Mouse (Mus musculus) myocyte (in vitro differentiated cells): Measurements from ENCODE around the gene Tmem189. TPM values are rescaled to one million over a fixed set of nuclear protein-coding genes. Genes with fewer than 3 reads are reported as not detected.

Experiments used
- H3K27me3 ChIP-seq: one replicate; pipeline ENCODE4 v1.6.1; 2011; ENCODE audit not compliant: control insufficient read depth, insufficient read depth, insufficient read length
- H3K36me3 ChIP-seq: one replicate; pipeline ENCODE4 v1.6.1; 2011; ENCODE audit not compliant: control insufficient read depth, insufficient read depth
- H3K4me2 ChIP-seq: one replicate; pipeline ENCODE4 v1.6.1; 2011; ENCODE audit warnings: low read depth, control low read depth
- H3K4me3 ChIP-seq: one replicate; pipeline ENCODE4 v1.5.1; 2011; ENCODE audit warnings: mild to moderate bottlenecking, control low read depth, moderate library complexity
- H3K79me2 ChIP-seq: one replicate; pipeline ENCODE4 v1.6.1; 2011; ENCODE audit not compliant: control insufficient read depth, insufficient read depth
- H3ac ChIP-seq: one replicate; pipeline ENCODE4 v1.6.1; 2011; ENCODE audit not compliant: control insufficient read depth, insufficient read length
- CEBPB ChIP-seq: IDR thresholded peaks from 2 replicates; pipeline ENCODE4 v1.6.1; 2011; ENCODE audit warnings: mild to moderate bottlenecking, moderate library complexity; ENCODE audit not compliant: poor library complexity, insufficient read depth, severe bottlenecking
- E2F4 ChIP-seq: IDR thresholded peaks from one replicate; pipeline ENCODE4 v1.6.1; 2011; ENCODE audit warnings: mild to moderate bottlenecking, control low read depth, moderate library complexity; ENCODE audit not compliant: insufficient read depth
- MAX ChIP-seq: IDR thresholded peaks from one replicate; pipeline ENCODE4 v1.6.1; 2011; ENCODE audit warnings: low read depth, mild to moderate bottlenecking, control low read depth
- MYOD1 ChIP-seq, 3 experiments: IDR thresholded peaks; one replicate each; pipeline ENCODE4 v1.6.1; 2011; ENCODE audit warnings: control low read depth in 2 of 3, low read depth in 2 of 3, mild to moderate bottlenecking in 2 of 3, moderate library complexity in 1 of 3; ENCODE audit not compliant: insufficient read length in 2 of 3, control insufficient read depth in 1 of 3
- MYOG ChIP-seq, 3 experiments: IDR thresholded peaks; one replicate each; pipeline ENCODE4 v1.6.1; 2011; ENCODE audit warnings: control low read depth in 2 of 3, low read depth in 2 of 3, mild to moderate bottlenecking in 2 of 3; ENCODE audit not compliant: insufficient read length in 2 of 3, control insufficient read depth in 1 of 3, insufficient read depth in 1 of 3
- POLR2A ChIP-seq: IDR thresholded peaks from one replicate; pipeline ENCODE4 v1.6.1; 2011; ENCODE audit warnings: low read depth, mild to moderate bottlenecking, control low read depth, moderate library complexity; ENCODE audit not compliant: insufficient read length
- POLR2AphosphoS2 ChIP-seq: IDR thresholded peaks from one replicate; pipeline ENCODE4 v1.6.1; 2011; ENCODE audit warnings: low read depth, control low read depth; ENCODE audit not compliant: insufficient read length
- REST ChIP-seq: IDR thresholded peaks from one replicate; pipeline ENCODE4 v1.6.1; 2011; ENCODE audit warnings: mild to moderate bottlenecking, control low read depth, moderate library complexity; ENCODE audit not compliant: insufficient read depth, insufficient read length
- SRF ChIP-seq: IDR thresholded peaks from one replicate; pipeline ENCODE4 v1.6.1; 2011; ENCODE audit warnings: low read depth; ENCODE audit not compliant: control insufficient read depth, insufficient read length
- TCF12 ChIP-seq: IDR thresholded peaks from one replicate; pipeline ENCODE4 v1.6.1; 2011; ENCODE audit warnings: mild to moderate bottlenecking, control low read depth; ENCODE audit not compliant: poor library complexity, insufficient read depth, severe bottlenecking
- TCF3 ChIP-seq: IDR thresholded peaks from one replicate; pipeline ENCODE4 v1.6.1; 2011; ENCODE audit warnings: low read depth, control low read depth; ENCODE audit not compliant: insufficient read length
- USF1 ChIP-seq: IDR thresholded peaks from one replicate; pipeline ENCODE4 v1.6.1; 2011; ENCODE audit warnings: low read depth, mild to moderate bottlenecking, control low read depth, moderate library complexity
- polyA plus RNA-seq: library from polyadenylated mRNA; unstranded; fragments of >200 nt; fragmentation: generic; extraction: Trizol; gene quantifications from one replicate; pipeline ENCODE4 v1.2.1, GENCODE M21; 2012; ENCODE audit warnings: missing spikeins

The Tmem189 gene
- polyA plus RNA-seq, 1 experiment = 91.9 TPM

DNA sequence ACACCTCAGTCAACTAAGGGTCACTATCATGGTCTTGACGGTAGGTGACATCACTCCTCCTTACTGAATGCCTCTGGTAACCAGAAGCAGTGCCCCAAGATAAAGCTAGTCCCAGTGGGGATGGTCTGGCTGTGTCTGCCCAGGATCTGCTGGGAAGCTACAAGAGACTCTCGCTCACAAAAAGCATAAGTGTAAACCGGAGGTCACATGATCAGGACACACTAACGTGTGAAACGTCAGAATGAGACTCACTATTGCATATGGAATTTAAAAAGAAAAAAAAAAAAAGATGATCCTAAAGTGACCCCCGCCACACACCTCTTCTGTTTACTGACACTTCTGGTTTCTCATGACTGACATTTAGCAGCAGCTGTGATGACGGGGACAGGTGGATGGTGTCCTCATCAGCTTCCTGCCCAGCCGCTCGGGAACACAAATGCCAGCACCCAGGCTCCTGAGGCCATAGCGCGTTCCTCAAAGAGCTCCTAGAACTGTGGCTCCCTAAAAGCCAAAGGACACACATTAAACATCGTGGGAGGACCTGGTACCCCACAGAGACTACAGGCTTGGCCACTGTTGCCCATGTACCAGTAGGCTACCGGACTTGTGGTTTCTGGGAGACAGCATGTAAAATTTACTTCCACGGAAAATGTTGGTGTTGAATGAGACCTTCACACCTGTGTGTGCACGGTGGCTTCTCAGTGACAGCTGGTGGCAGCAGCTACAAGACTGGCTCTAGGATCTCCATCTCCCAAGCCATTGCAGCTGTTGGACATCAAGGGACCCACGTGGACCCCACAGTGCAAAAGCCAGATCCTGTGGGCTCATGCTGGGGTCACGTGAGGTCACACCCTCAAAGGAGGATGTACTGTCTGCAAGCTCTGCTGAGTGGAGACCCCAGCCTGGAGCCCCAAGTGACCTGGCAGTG is 83.5 kb downstream of the Tmem189 start:
- no peaks in the 10 kb centered on the region for H3K27me3 ChIP-seq
- H3K4me2 ChIP-seq = peak overlapping the region; percentile 15
- H3K36me3 ChIP-seq = peaks cover 9% of the 10 kb centered on the region
- no peak overlapping the region for H3K4me3 ChIP-seq
- TF ChIP-seq REST (no peak), MYOD1 (IDR thresholded peaks at IDR 0.05; ENCODE audit: control insufficient read depth in 1 of 3, insufficient read length in 2 of 3, low read depth in 2 of 3) (peak; percentile 68 to 96 (median 89)), MYOG (IDR thresholded peaks at IDR 0.05; ENCODE audit: control insufficient read depth in 1 of 3, insufficient read depth in 1 of 3, insufficient read length in 2 of 3, low read depth in 2 of 3) (peak; percentile 48 to 76 (median 52)), TCF3 (peak; percentile 66), USF1 (peak; percentile 23), MAX (no peak), POLR2AphosphoS2 (peak; percentile 52)
- no peak overlapping the region for H3ac ChIP-seq
- peaks cover under 1% of the 10 kb centered on the region for H3K79me2 ChIP-seq

DNA sequence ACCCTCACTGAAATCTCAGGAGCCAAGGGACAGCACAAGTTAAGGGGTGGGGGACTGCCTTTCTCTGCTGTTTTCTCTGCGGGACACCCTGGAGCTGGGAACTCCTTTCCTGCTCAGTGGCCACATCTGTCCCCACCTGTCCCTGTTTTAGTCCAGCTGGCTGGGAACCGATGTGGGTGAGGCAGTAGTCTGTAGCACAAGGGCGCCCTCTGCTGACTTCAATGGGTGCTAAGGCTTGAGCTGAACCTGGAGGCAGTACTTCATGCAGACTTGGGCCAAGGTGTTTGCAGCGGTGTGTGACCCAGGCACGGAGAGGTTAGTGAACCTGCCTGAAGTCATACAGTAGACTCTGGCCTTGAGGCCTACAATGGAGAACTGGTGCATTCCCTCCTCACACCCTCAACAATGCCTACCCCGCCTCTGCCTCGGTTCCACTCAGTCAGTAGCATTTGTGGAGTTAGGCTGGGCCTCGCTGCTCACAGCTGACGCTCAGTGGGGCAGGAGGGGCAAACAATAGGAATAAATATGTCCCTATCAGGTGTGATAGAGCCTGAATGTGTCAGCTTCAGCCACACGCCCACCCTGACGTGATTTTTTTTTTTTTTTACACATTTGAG is 84.3 kb downstream of the Tmem189 start:
- no peaks in the 10 kb centered on the region for H3K27me3 ChIP-seq
- no peak overlapping the region for H3K4me2 ChIP-seq
- no peak overlapping the region for H3K4me3 ChIP-seq
- H3K79me2 ChIP-seq = no peaks in the 10 kb centered on the region
- peaks cover 8% of the 10 kb centered on the region for H3K36me3 ChIP-seq
- no peak overlapping the region for H3ac ChIP-seq
- TF ChIP-seq E2F4 (no peak), MYOG (IDR thresholded peaks at IDR 0.05; ENCODE audit: control insufficient read depth in 1 of 3, insufficient read depth in 1 of 3, insufficient read length in 2 of 3, low read depth in 2 of 3) (peak in 2 of 3 experiments; percentile 18 to 78), MYOD1 (IDR thresholded peaks at IDR 0.05; ENCODE audit: control insufficient read depth in 1 of 3, insufficient read length in 2 of 3, low read depth in 2 of 3) (peak in 2 of 3 experiments; percentile 49 to 78), USF1 (no peak), CEBPB (no peak), POLR2A (peak; percentile 15), POLR2AphosphoS2 (peak; percentile 63), REST (no peak)

DNA sequence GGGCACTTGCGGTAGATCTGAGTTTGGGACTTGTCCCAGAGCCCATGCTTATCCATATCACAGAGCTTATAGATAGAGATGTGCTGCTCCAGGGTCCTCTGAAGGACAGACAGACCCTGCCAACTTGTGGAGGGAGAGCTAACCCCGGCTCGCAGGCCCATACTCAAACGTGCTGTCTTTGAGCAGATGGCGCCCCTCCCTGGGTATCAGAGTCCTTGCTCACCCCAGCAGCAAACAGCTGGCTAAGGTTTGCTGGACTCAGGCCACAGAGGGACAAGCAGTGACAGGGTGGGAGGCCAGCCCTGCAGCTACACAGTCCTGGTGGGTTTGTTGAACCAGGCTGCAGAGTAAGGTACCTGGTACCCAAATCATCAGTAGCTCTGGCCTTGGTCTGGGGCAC is 86.6 kb downstream of the Tmem189 start:
- Histone ChIP-seq H3K79me2 (no peaks in the 10 kb centered on the region), H3K27me3 (no peaks in the 10 kb centered on the region), H3ac (no peak overlapping the region), H3K4me2 (no peak overlapping the region), H3K36me3 (peaks cover 6% of the 10 kb centered on the region), H3K4me3 (no peak overlapping the region)
- TF ChIP-seq MYOD1 (IDR thresholded peaks at IDR 0.05; ENCODE audit: control insufficient read depth in 1 of 3, insufficient read length in 2 of 3, low read depth in 2 of 3) = peak in 1 of 3 experiments; percentile 31
- TF ChIP-seq E2F4 = no peak
- no peak for TF ChIP-seq TCF12
- TF ChIP-seq SRF = no peak
- TF ChIP-seq MYOG (IDR thresholded peaks at IDR 0.05; ENCODE audit: control insufficient read depth in 1 of 3, insufficient read depth in 1 of 3, insufficient read length in 2 of 3, low read depth in 2 of 3) = peak in 1 of 3 experiments; percentile 2
- TF ChIP-seq POLR2A = no peak

DNA sequence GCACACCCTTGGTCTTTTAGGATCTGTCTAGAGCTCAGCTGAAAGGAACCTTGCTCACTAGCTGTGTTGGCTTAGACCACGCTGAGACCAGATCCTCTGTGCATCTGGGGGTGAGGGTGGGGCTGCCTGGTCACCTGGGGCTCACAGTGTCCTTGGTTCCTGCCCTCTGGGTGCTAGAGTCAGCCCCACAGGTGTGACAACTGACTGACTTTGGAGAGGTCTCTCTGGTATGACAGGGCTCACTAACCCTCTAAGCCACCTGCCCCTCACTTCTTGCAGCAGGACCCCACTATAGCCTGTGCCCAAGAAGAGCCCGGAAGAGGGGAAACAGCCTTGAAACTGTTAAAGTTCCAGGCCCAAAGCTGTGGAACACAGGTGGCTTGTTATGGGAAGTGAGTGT is 87.3 kb downstream of the Tmem189 start:
- H3K79me2 ChIP-seq = no peaks in the 10 kb centered on the region
- TF ChIP-seq MYOG (IDR thresholded peaks at IDR 0.05; ENCODE audit: control insufficient read depth in 1 of 3, insufficient read depth in 1 of 3, insufficient read length in 2 of 3, low read depth in 2 of 3) = no peak
- no peak for TF ChIP-seq MAX
- TF ChIP-seq POLR2A = no peak
- no peak for TF ChIP-seq TCF3
- no peak for TF ChIP-seq CEBPB
- TF ChIP-seq REST = no peak
- no peak for TF ChIP-seq MYOD1 (IDR thresholded peaks at IDR 0.05; ENCODE audit: control insufficient read depth in 1 of 3, insufficient read length in 2 of 3, low read depth in 2 of 3)
- TF ChIP-seq E2F4 = no peak
- TF ChIP-seq POLR2AphosphoS2 = no peak
- TF ChIP-seq TCF12 = no peak
- TF ChIP-seq USF1 = no peak
- TF ChIP-seq SRF = no peak
- H3K4me2 ChIP-seq = no peak overlapping the region

More for the DNA sequence above, 87.3 kb downstream of the Tmem189 start:
- H3K27me3 ChIP-seq = no peaks in the 10 kb centered on the region
- no peak overlapping the region for H3ac ChIP-seq
- peaks cover 5% of the 10 kb centered on the region for H3K36me3 ChIP-seq
- H3K4me3 ChIP-seq = no peak overlapping the region
